Mouse (Mus musculus) layer of hippocampus, adult 8-10 months (tissue): Measurements from ENCODE around the gene Psg28. TPM values are rescaled to one million over a fixed set of nuclear protein-coding genes. Genes with fewer than 3 reads are reported as not detected.
"Not testable (repeated sequence)": the region's sequence is repeated elsewhere in the genome, so short reads cannot be mapped to it uniquely, and the experiment has no call there.

Experiments
- DNase-seq, 2 experiments: peaks; one replicate each; pipeline ENCODE4 v3.0.0; 2022; ENCODE audit warnings: low spot score in 2 of 2
- microRNA-seq, 2 experiments: library from miRNA; unstranded; fragments of <30 nt; microRNA quantifications; one replicate each; pipeline ENCODE4 v1.2.0; 2022
- total RNA-seq, 4 experiments: library from RNA; stranded (reverse); gene quantifications; 2 replicates each; pipeline ENCODE4 v1.2.4; 2022

Psg28 gene
- not detected for total RNA-seq

- not testable (repeated sequence) for DNase-seq
These were observed at the start of gene Psg28 for GRCm38 (mm10) chr7:18431941-18432340. TSS of gene Psg28 (minus strand) at chr7:18432041.

- DNase-seq = no peak
These were observed 28.4 kb downstream of the Psg28 start for GRCm38 (mm10) chr7:18403407-18403806.

DNA sequence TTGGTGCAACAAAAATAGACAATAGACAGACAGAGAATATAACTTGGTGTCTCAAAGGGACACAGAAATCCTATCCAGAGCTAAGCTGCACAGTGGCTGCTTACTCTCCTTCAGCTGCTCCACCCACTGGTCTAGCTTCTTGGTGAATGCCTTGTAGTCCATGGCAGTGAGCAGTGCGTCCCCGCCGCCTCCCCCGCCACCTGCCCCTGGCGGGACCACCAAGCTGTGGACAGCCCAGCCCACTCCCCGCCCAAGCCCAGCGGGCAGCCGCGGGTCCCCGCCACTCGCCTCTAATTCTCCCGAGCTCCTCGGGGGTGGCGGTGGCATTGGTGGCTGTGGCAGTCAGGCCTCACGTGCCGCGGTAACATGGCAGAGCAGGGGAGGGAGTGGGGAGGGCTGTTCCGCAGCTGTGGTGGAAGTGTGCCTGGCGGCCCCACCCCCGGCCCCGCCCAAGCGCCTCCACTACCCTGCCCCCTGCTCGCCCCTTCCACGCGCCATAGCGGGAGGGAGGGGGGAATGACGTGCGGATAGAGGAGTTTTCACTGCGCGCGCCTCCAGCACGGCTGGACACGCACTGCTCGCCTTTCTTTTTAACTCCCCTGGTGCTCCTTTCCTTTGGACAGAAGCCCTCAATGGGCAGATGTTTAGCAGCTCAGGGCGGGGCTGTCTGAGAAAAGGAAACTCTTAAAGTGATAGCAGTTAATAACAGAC lies 29.2 kb downstream of the Psg28 start:
- DNase-seq = no peak

- not testable (repeated sequence) for DNase-seq
These were observed 40.4 kb downstream of the Psg28 start for GRCm38 (mm10) chr7:18391483-18391882.

- no peak for DNase-seq
These were observed 53.5 kb downstream of the Psg28 start for GRCm38 (mm10) chr7:18378295-18378694.

Small RNA genes within 50 kb of the gene (microRNA-seq; reads per million reads assigned to microRNA genes)
- gene Gm24715 = 0 reads per million in 2 experiments

Other genes starting within 250 kb of the Psg28 start
- gene Mill1, start 186.7 kb downstream of the Psg28 start, total RNA-seq = not detected
- not detected for gene Psg18, start 77.0 kb downstream of the Psg28 start, total RNA-seq
- gene Psg26, start 52.1 kb upstream of the Psg28 start, total RNA-seq = not detected
- not detected for gene Psg25, start 100.2 kb upstream of the Psg28 start, total RNA-seq
- not detected for gene Psg27, start 135.3 kb upstream of the Psg28 start, total RNA-seq
- gene Psg23, start 184.5 kb upstream of the Psg28 start, total RNA-seq = not detected
- gene Psg21, start 224.7 kb upstream of the Psg28 start, total RNA-seq = not detected